Mouse (Mus musculus) liver, adult 2 months (tissue): ENCODE results near the gene Nav2.

Experiments used
- CTCF ChIP-seq: fragments of 200-500 bp; IDR thresholded peaks from 2 replicates; pipeline ENCODE4 v1.5.1; 2011; ENCODE audit warnings: low read depth, low read length, control low read depth
- POLR2A ChIP-seq: fragments of 200-500 bp; IDR thresholded peaks from 2 replicates; pipeline ENCODE4 v1.6.1; 2011; ENCODE audit warnings: low read length, control low read depth; ENCODE audit not compliant: insufficient read depth; ENCODE audit errors: extremely low read depth

GRCm38 (mm10) chr7:49069396-49069961 is 161.0 kb downstream of the Nav2 start:
- no peak for TF ChIP-seq POLR2A
- no peak for TF ChIP-seq CTCF
